Mouse (Mus musculus): ENCODE data around the gene Gpha2.

DNA sequence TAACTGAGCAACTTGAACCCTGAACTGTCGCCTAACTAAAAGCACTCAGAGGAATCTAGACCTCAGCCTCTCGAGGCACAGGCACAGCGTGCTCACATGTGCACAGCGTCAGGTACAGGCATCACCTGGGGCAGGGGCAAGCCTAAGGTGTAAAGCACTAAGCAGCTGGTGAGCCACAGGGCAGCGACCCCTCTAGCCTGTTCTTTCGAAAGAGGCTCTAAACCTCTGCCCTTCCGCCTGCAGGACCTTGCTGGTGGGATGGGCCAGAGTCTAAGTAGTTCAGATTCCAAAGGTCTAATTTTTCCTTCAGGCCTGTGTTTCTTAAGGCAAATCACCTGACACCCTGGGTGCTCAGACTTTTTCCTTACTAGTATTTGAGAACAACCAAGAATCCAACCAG, 45.9 kb downstream of the Gpha2 start:
- TF ChIP-seq POLR2A (IDR thresholded peaks at IDR 0.05; ENCODE audit: low read depth, low read length) (no peak), CTCF (conservative IDR thresholded peaks at IDR 0.05; ENCODE audit: insufficient read depth, insufficient read length, low read depth, low read length) (no peak)
